Mouse (Mus musculus) adrenal gland, postnatal 36 days (tissue): ENCODE data around the gene Mdfic. TPM values are rescaled to one million over a fixed set of nuclear protein-coding genes. Genes with fewer than 3 reads are reported as not detected.
"Not testable (repeated sequence)": the region's sequence is repeated elsewhere in the genome, so short reads cannot be mapped to it uniquely, and the experiment has no call there.

Experiments
- DNase-seq, 2 experiments: peaks; one replicate each; pipeline ENCODE4 v3.0.0; 2021; ENCODE audit warnings: mixed read lengths in 1 of 2
- long read RNA-seq, 2 experiments: library from polyadenylated mRNA; stranded (forward); transcript quantifications; one replicate each; pipeline ENCODE4 v2.0.0; 2021; ENCODE audit warnings: borderline sequencing depth in 2 of 2
- total RNA-seq, 2 experiments: library from RNA; stranded (reverse); gene quantifications; 2 replicates each; pipeline ENCODE4 v1.2.3; 2021

Gene Mdfic
- 10 to 100 TPM; 55.2 to 71.3 TPM for total RNA-seq
- long read RNA-seq, experiment 1, transcript Mdfic-207 (5 exons, 3,431 nt) = major isoform, 39 of 53 reads
- long read RNA-seq, experiment 1, partial matches to known transcripts = 7 of 53 reads
- long read RNA-seq, experiment 1, other reads (novel, unspliced or antisense) = 3 of 53 reads
- long read RNA-seq, experiment 2, transcript Mdfic-207 (5 exons, 3,431 nt) = major isoform, 9 of 10 reads
- long read RNA-seq, experiment 2, partial matches to known transcripts = 1 of 10 reads
- long read RNA-seq, experiment 2, other reads (novel, unspliced or antisense) = 0 of 10 reads

- peak; percentile 87 to 92 for DNase-seq
These were observed at the start of gene Mdfic for GRCm38 (mm10) chr6:15720461-15720817. Mdfic (plus strand) TSS chr6:15720661.

GRCm38 (mm10) chr6:15671364-15671763 is 49.1 kb upstream of the Mdfic start:
- DNase-seq = no peak

GRCm38 (mm10) chr6:15710080-15710479 is 10.4 kb upstream of the Mdfic start:
- DNase-seq = no peak

GRCm38 (mm10) chr6:15710706-15711105 is 9.8 kb upstream of the Mdfic start:
- DNase-seq = no peak

- DNase-seq = no peak
These were observed 7.5 kb upstream of the Mdfic start for GRCm38 (mm10) chr6:15712860-15713385.

GRCm38 (mm10) chr6:15714036-15714435 is 6.4 kb upstream of the Mdfic start:
- not testable (repeated sequence) for DNase-seq

- DNase-seq = no peak
These were observed 5.2 kb upstream of the Mdfic start for GRCm38 (mm10) chr6:15714996-15715844.

- no peak for DNase-seq
These were observed 542 bp upstream of the Mdfic start for GRCm38 (mm10) chr6:15719919-15720318.

- peak; percentile 79 to 86 for DNase-seq
These were observed 606 bp downstream of the Mdfic start for GRCm38 (mm10) chr6:15720818-15721715.

- DNase-seq = no peak
These were observed 1.2 kb downstream of the Mdfic start for GRCm38 (mm10) chr6:15721716-15722031.

- not testable (repeated sequence) for DNase-seq
These were observed 2.2 kb downstream of the Mdfic start for GRCm38 (mm10) chr6:15722631-15723030.

GRCm38 (mm10) chr6:15724304-15724703 is 3.8 kb downstream of the Mdfic start:
- no peak for DNase-seq

GRCm38 (mm10) chr6:15726422-15726821 is 6.0 kb downstream of the Mdfic start:
- no peak for DNase-seq

- peak; percentile 8 to 35 for DNase-seq
These were observed 7.4 kb downstream of the Mdfic start for GRCm38 (mm10) chr6:15727681-15728410.

- no peak for DNase-seq
These were observed 8.6 kb downstream of the Mdfic start for GRCm38 (mm10) chr6:15728844-15729577.

GRCm38 (mm10) chr6:15730258-15730657 is 9.8 kb downstream of the Mdfic start:
- no peak for DNase-seq

GRCm38 (mm10) chr6:15730666-15731065 is 10.2 kb downstream of the Mdfic start:
- no peak for DNase-seq

- no peak for DNase-seq
These were observed 11.0 kb downstream of the Mdfic start for GRCm38 (mm10) chr6:15731452-15731851.

GRCm38 (mm10) chr6:15737312-15737911 is 17.0 kb downstream of the Mdfic start:
- no peak for DNase-seq

- peak in 1 of 2 experiments; percentile 3 for DNase-seq
These were observed 18.0 kb downstream of the Mdfic start for GRCm38 (mm10) chr6:15738331-15738943.
